Mouse (Mus musculus) intestine, postnatal 0 days (tissue): ENCODE data around the gene Gm5538. TPM values are rescaled to one million over a fixed set of nuclear protein-coding genes. Genes with fewer than 3 reads are reported as not detected.

ENCODE experiments used
- ATAC-seq: fragments of 200-750 bp; cut with Nextera tagmentation; 2 replicates; pipeline ENCODE4 v1.8.0; 2017; ENCODE audit warnings: mild to moderate bottlenecking, moderate TSS enrichment, moderate library complexity
- H3K27ac ChIP-seq: fragments of 300-500 bp; sonication (generic); 2 replicates; pipeline ENCODE4 v1.5.1; 2014; ENCODE audit warnings: mild to moderate bottlenecking, low read depth, low read length, moderate library complexity
- H3K27me3 ChIP-seq: fragments of 300-500 bp; sonication (generic); replicated peaks from 2 replicates; pipeline ENCODE4 v1.6.1; 2014; ENCODE audit warnings: low read length, mixed read lengths; ENCODE audit not compliant: control insufficient read depth, insufficient read depth
- H3K36me3 ChIP-seq: fragments of 300-500 bp; sonication (generic); 2 replicates; pipeline ENCODE4 v1.6.1; 2014; ENCODE audit warnings: mild to moderate bottlenecking, moderate library complexity; ENCODE audit not compliant: control insufficient read depth, insufficient read depth
- H3K4me1 ChIP-seq: fragments of 300-500 bp; sonication (generic); replicated peaks from 2 replicates; pipeline ENCODE4 v1.6.1; 2014; ENCODE audit warnings: antibody characterized with exemption, low read length, mixed read lengths; ENCODE audit not compliant: control insufficient read depth, insufficient read depth
- H3K4me2 ChIP-seq: fragments of 300-500 bp; sonication (generic); replicated peaks from 2 replicates; pipeline ENCODE4 v1.6.1; 2014; ENCODE audit warnings: low read depth, mild to moderate bottlenecking, moderate library complexity
- H3K4me3 ChIP-seq: fragments of 300-500 bp; sonication (generic); 2 replicates; pipeline ENCODE4 v1.5.1; 2014; ENCODE audit warnings: low read depth, low read length
- H3K9ac ChIP-seq: fragments of 300-500 bp; sonication (generic); 2 replicates; pipeline ENCODE4 v1.6.1; 2014; ENCODE audit warnings: mild to moderate bottlenecking, low read depth, low read length
- H3K9me3 ChIP-seq: fragments of 300-500 bp; sonication (generic); 2 replicates; pipeline ENCODE4 v1.6.1; 2016; ENCODE audit warnings: mixed run types; ENCODE audit not compliant: control insufficient read depth
- CTCF ChIP-seq: sonication (generic); IDR thresholded peaks from 2 replicates; pipeline ENCODE4 v1.5.1; 2016; ENCODE audit warnings: low read depth, mild to moderate bottlenecking, control low read depth, antibody characterized with exemption, moderate library complexity
- WGBS: fragments of 180-500 bp; shearing (Covaris S2); extraction: QIAGEN DNeasy Blood & Tissue Kit; methylation state at CpG from one replicate; pipeline ENCODE4 v1.1.7; 2014; 5-methylcytosine and 5-hydroxymethylcytosine counted together
- polyA plus RNA-seq: library from polyadenylated mRNA; unstranded; fragments of >200 nt; fragmentation: Nextera tagmentation; extraction: Ambion mirVana; gene quantifications from 2 replicates; pipeline ENCODE4 v1.2.1, GENCODE M21; 2015

Gm5538 gene
- polyA plus RNA-seq, result not detected in 2 replicates

GRCm38 (mm10) chr3:59729490-59729889, at the start of gene Gm5538:
Gene Gm5538, plus strand, starts transcription at chr3:59729790.
- TF ChIP-seq CTCF, result no peak
- no peak for ATAC-seq
- 87% methylated on average over 2 of the region's 2 CpGs for WGBS
- no peak within 1 kb of the TSS for H3K4me2 ChIP-seq
- H3K4me1 ChIP-seq, result no peaks in the 10 kb centered on the region
- no peak within 1 kb of the TSS for H3K4me3 ChIP-seq
- no peaks in the 10 kb centered on the region for H3K9me3 ChIP-seq
- no peaks in the 10 kb centered on the region for H3K27me3 ChIP-seq
- no peak within 1 kb of the TSS for H3K27ac ChIP-seq
- H3K36me3 ChIP-seq, result no peaks in the 10 kb centered on the region
- no peak within 1 kb of the TSS for H3K9ac ChIP-seq

- Histone ChIP-seq H3K9me3 (no peaks in the 10 kb centered on the region), H3K36me3 (no peaks in the 10 kb centered on the region), H3K4me1 (no peaks in the 10 kb centered on the region), H3K27me3 (no peaks in the 10 kb centered on the region), H3K9ac (no peak overlapping the region), H3K4me2 (no peak overlapping the region), H3K27ac (no peak overlapping the region), H3K4me3 (no peak overlapping the region)
- ATAC-seq, result no peak
- 81% methylated on average over 3 of the region's 3 CpGs for WGBS
- no peak for TF ChIP-seq CTCF
Measured at GRCm38 (mm10) chr3:59697391-59697790, 32.2 kb upstream of the Gm5538 start.

- Histone ChIP-seq H3K4me3 (no peak overlapping the region), H3K9ac (no peak overlapping the region), H3K9me3 (no peaks in the 10 kb centered on the region), H3K4me1 (no peaks in the 10 kb centered on the region), H3K4me2 (no peak overlapping the region), H3K27me3 (no peaks in the 10 kb centered on the region), H3K36me3 (no peaks in the 10 kb centered on the region), H3K27ac (no peak overlapping the region)
- TF ChIP-seq CTCF, result no peak
- WGBS, result 97% methylated on average over 1 of the region's 1 CpGs
- ATAC-seq, result no peak
Measured at GRCm38 (mm10) chr3:59702614-59703110, 26.9 kb upstream of the Gm5538 start.

GRCm38 (mm10) chr3:59739866-59740265, 10.3 kb downstream of the Gm5538 start:
- H3K4me1 ChIP-seq, result no peaks in the 10 kb centered on the region
- H3K4me3 ChIP-seq, result no peak overlapping the region
- H3K9ac ChIP-seq, result no peak overlapping the region
- no peak for TF ChIP-seq CTCF
- H3K27me3 ChIP-seq, result no peaks in the 10 kb centered on the region
- H3K4me2 ChIP-seq, result no peak overlapping the region
- no peaks in the 10 kb centered on the region for H3K36me3 ChIP-seq
- WGBS, result 100% methylated on average over 1 of the region's 1 CpGs
- H3K27ac ChIP-seq, result no peak overlapping the region
- H3K9me3 ChIP-seq, result no peaks in the 10 kb centered on the region
- no peak for ATAC-seq

GRCm38 (mm10) chr3:59744181-59744580, 14.6 kb downstream of the Gm5538 start:
- Histone ChIP-seq H3K36me3 (no peaks in the 10 kb centered on the region), H3K9me3 (no peaks in the 10 kb centered on the region), H3K4me1 (no peaks in the 10 kb centered on the region), H3K4me2 (no peak overlapping the region), H3K27ac (no peak overlapping the region), H3K9ac (no peak overlapping the region), H3K4me3 (no peak overlapping the region), H3K27me3 (no peaks in the 10 kb centered on the region)
- no peak for ATAC-seq
- 20% methylated on average over 2 of the region's 2 CpGs for WGBS
- peak; percentile 59 for TF ChIP-seq CTCF

Other genes with a start within 250 kb of the Gm5538 start
- not detected in 2 replicates for gene Gm8298, start 131.3 kb downstream of the Gm5538 start, polyA plus RNA-seq
- gene C130079G13Rik, start 195.4 kb downstream of the Gm5538 start, polyA plus RNA-seq, result not detected in 2 replicates